8 mouse cellular contexts compared by ENCODE assay signal in genomic region chr3:159840817-159841390, GRCm38 (mm10). TPM values are rescaled to one million over a fixed set of nuclear protein-coding genes. Genes with fewer than 3 reads are reported as not detected.
DNase-seq lines count a peak whose midpoint lies in the region; ATAC-seq and TF ChIP-seq lines count a peak whose summit lies in the region.

No protein-coding gene starts in this region.

- no peak for TF ChIP-seq POLR2A in bone marrow macrophage, adult 2 months (IDR thresholded peaks at IDR 0.05; ENCODE audit: borderline replicate concordance, low read depth, low read length)
- no peak for TF ChIP-seq POLR2A in heart, adult 2 months (IDR thresholded peaks at IDR 0.05; ENCODE audit: insufficient read depth, low read depth, low read length)
- peak; percentile 8 for TF ChIP-seq POLR2A in myocyte (IDR thresholded peaks at IDR 0.05; ENCODE audit: insufficient read length, low read depth)

- peaks cover 3% of the 10 kb centered on the region; the same call in 1 of the 2 replicates for H3K36me3 ChIP-seq in heart, adult 2 months (ENCODE audit: control insufficient read depth, insufficient read depth, low read length)
- H3K36me3 ChIP-seq in intestine, embryonic 16.5 days (ENCODE audit: control insufficient read depth, insufficient read depth, low read length): no peaks in the 10 kb centered on the region
- H3K36me3 ChIP-seq in liver, embryonic 14.5 days (replicated peaks; ENCODE audit: control insufficient read depth, insufficient read depth, low read depth): no peaks in the 10 kb centered on the region
- H3K36me3 ChIP-seq in myocyte (ENCODE audit: control insufficient read depth, insufficient read depth): no peaks in the 10 kb centered on the region

- peak overlapping the region; percentile 89 for H3K4me2 ChIP-seq in intestine, embryonic 16.5 days (ENCODE audit: low read depth, low read length)
- peak overlapping the region; percentile 79 for H3K4me2 ChIP-seq in liver, embryonic 14.5 days (ENCODE audit: low read depth)
- peak overlapping the region; percentile 74 for H3K4me2 ChIP-seq in myocyte (ENCODE audit: low read depth)

- H3K9ac ChIP-seq in heart, adult 2 months (ENCODE audit: low read depth, low read length): peak overlapping the region; percentile 62
- peak overlapping the region; percentile 78 for H3K9ac ChIP-seq in intestine, embryonic 16.5 days (ENCODE audit: low read depth, low read length)
- H3K9ac ChIP-seq in liver, embryonic 14.5 days (replicated peaks): no peak overlapping the region; the same call in 1 of the 2 replicates

- no peaks in the 10 kb centered on the region for H3K27me3 ChIP-seq in heart, adult 2 months (ENCODE audit: control insufficient read depth, insufficient read depth, low read length)
- no peaks in the 10 kb centered on the region for H3K27me3 ChIP-seq in intestine, embryonic 16.5 days (replicated peaks; ENCODE audit: control insufficient read depth, insufficient read depth, low read length)
- H3K27me3 ChIP-seq in liver, embryonic 14.5 days (ENCODE audit: control insufficient read depth, insufficient read depth, low read length): no peaks in the 10 kb centered on the region; the same call in 1 of the 2 replicates
- H3K27me3 ChIP-seq in myocyte (ENCODE audit: control insufficient read depth, insufficient read depth, insufficient read length): no peaks in the 10 kb centered on the region

- peak; percentile 12 to 18 for DNase-seq in layer of hippocampus, postnatal 10 days (ENCODE audit: low spot score in 2 of 2)
- DNase-seq in layer of hippocampus, adult 18-20 months (ENCODE audit: low spot score in 2 of 2): no peak
- DNase-seq in heart, adult 2 months: peak; percentile 36 to 55
- no peak for DNase-seq in liver, embryonic 14.5 days (ENCODE audit: low read depth in 3 of 3, low spot score in 3 of 3)
- DNase-seq in urinary bladder, adult 2 months (ENCODE audit: low spot score): peak; percentile 37

- WGBS in heart, adult 2 months: 3% methylated on average over 11 of the region's 12 CpGs
- WGBS in intestine, embryonic 16.5 days: under 1% methylated on average over 12 of the region's 12 CpGs
- WGBS in liver, embryonic 14.5 days (ENCODE audit: insufficient replicate concordance): 2% methylated on average over 12 of the region's 12 CpGs

- peak overlapping the region; percentile 51 for H3ac ChIP-seq in myocyte (ENCODE audit: control insufficient read depth, insufficient read length)

- TF ChIP-seq CTCF in bone marrow macrophage, adult 2 months (IDR thresholded peaks at IDR 0.05; ENCODE audit: low read depth, low read length): no peak
- TF ChIP-seq CTCF in heart, adult 2 months (IDR thresholded peaks at IDR 0.05): no peak
- no peak for TF ChIP-seq CTCF in liver, embryonic 14.5 days (IDR thresholded peaks at IDR 0.05; ENCODE audit: low read depth)

- no peaks in the 10 kb centered on the region for H3K79me2 ChIP-seq in heart, adult 2 months (replicated peaks; ENCODE audit: control insufficient read depth, insufficient read depth, low read length)
- H3K79me2 ChIP-seq in myocyte (ENCODE audit: control insufficient read depth, insufficient read depth): peaks cover 70% of the 10 kb centered on the region

- intact Hi-C loops in heart, adult 2 months (cut with DNase I): loop anchor here (2.0 kb wide), 1 partner anchor 44 kb away; no protein-coding TSS in a partner anchor

- no peaks in the 10 kb centered on the region for H3K9me3 ChIP-seq in intestine, embryonic 16.5 days (ENCODE audit: control insufficient read depth, low read length)
- no peaks in the 10 kb centered on the region for H3K9me3 ChIP-seq in liver, embryonic 14.5 days (ENCODE audit: control insufficient read depth, low read length)

- H3K27ac ChIP-seq in bone marrow macrophage, adult 2 months (ENCODE audit: insufficient read depth, low read depth, low read length): peak overlapping the region; percentile 83; the same call in 1 of the 2 replicates
- H3K27ac ChIP-seq in heart, adult 2 months: peak overlapping the region; percentile 85
- peak overlapping the region; percentile 80 for H3K27ac ChIP-seq in intestine, embryonic 16.5 days (ENCODE audit: low read length)
- H3K27ac ChIP-seq in liver, embryonic 14.5 days: no peak overlapping the region

- H3K4me1 ChIP-seq in bone marrow macrophage, adult 2 months (ENCODE audit: control insufficient read depth, insufficient read depth, low read length): peaks cover 10% of the 10 kb centered on the region
- H3K4me1 ChIP-seq in heart, adult 2 months (ENCODE audit: control insufficient read depth, insufficient read depth, low read length): no peaks in the 10 kb centered on the region
- H3K4me1 ChIP-seq in intestine, embryonic 16.5 days (ENCODE audit: control insufficient read depth, insufficient read depth, low read length): peaks cover 12% of the 10 kb centered on the region
- peaks cover 0 to 4% of the 10 kb centered on the region in 2 experiments; a peak in 1 of 4 replicates for H3K4me1 ChIP-seq in liver, embryonic 14.5 days (replicated peaks; ENCODE audit: control insufficient read depth in 2 of 2, insufficient read depth in 2 of 2, low read length in 1 of 2)

- peak overlapping the region; percentile 85 for H3K4me3 ChIP-seq in bone marrow macrophage, adult 2 months (ENCODE audit: insufficient read depth, low read length)
- H3K4me3 ChIP-seq in heart, adult 2 months: peak overlapping the region; percentile 76
- H3K4me3 ChIP-seq in intestine, embryonic 16.5 days (ENCODE audit: low read length): peak overlapping the region; percentile 75
- peak overlapping the region; percentile 60 to 67 for H3K4me3 ChIP-seq in liver, embryonic 14.5 days (ENCODE audit: insufficient read depth in 1 of 2, low read depth in 2 of 2, low read length in 2 of 2)
- peak overlapping the region; percentile 96 for H3K4me3 ChIP-seq in myocyte

- ATAC-seq in intestine, embryonic 16.5 days: peak; percentile 30
- ATAC-seq in liver, embryonic 14.5 days (ENCODE audit: insufficient read depth): peak; percentile 7; the same call in 1 of the 2 replicates

- TF ChIP-seq EP300 in heart, adult 2 months (IDR thresholded peaks at IDR 0.05; ENCODE audit: insufficient read depth, low read depth, low read length): no peak
- TF ChIP-seq EP300 in liver, embryonic 14.5 days (IDR thresholded peaks at IDR 0.05; ENCODE audit: low read depth): no peak

TF ChIP-seq in myocyte, 11 proteins besides CTCF, POLR2A, EP300 and RAD21:
- TF ChIP-seq POLR2AphosphoS2 (IDR thresholded peaks at IDR 0.05; ENCODE audit: insufficient read length, low read depth): no peak

RNA-seq across cellular contexts. Expression of gene Wls, which starts 1.4 kb away (rescaled TPM):
- 10 to 100 TPM; 21.6 to 25.0 TPM for total RNA-seq in layer of hippocampus, postnatal 10 days (2021)
- total RNA-seq in layer of hippocampus, adult 18-20 months (2021): 10 to 100 TPM; 21.3 to 25.4 TPM
- 65.0 and 70.2 TPM in 2 replicates for polyA plus RNA-seq in bone marrow macrophage, adult 2 months (2012; ENCODE audit: insufficient read depth, insufficient read length, missing spikeins)
- 10 to 100 TPM; 37.7 to 39.0 TPM for total RNA-seq in heart, adult 2 months (2021)
- polyA plus RNA-seq in heart, adult 2 months (2012; rRNA removed): 26.2 and 53.5 TPM in 2 replicates
- polyA plus RNA-seq in intestine, embryonic 16.5 days (2015; fragmentation: Nextera tagmentation; extraction: Ambion mirVana): 67.2 and 73.2 TPM in 2 replicates
- 2.2 and 3.0 TPM in 2 replicates for polyA plus RNA-seq in liver, embryonic 14.5 days (2012; rRNA removed)
- 6.7 and 6.9 TPM in 2 replicates for polyA plus RNA-seq in liver, embryonic 14.5 days (2014; fragmentation: Nextera tagmentation; extraction: Ambion mirVana)
- 187 TPM for polyA plus RNA-seq in myocyte (2012; fragmentation: generic; extraction: Trizol)
- polyA plus RNA-seq in urinary bladder, adult 2 months (2012; rRNA removed): 129 and 132 TPM in 2 replicates

Comparison
In these comparisons a context has a peak if more than half of its experiments do, and no peak if none do; other contexts are left out.
1. DNase-seq: peak in layer of hippocampus, postnatal 10 days (2 of 2), heart, adult 2 months (2 of 2) and urinary bladder, adult 2 months (single experiment); none in layer of hippocampus, adult 18-20 months (0 of 2) and liver, embryonic 14.5 days (0 of 3).
2. Peak in every context shown above with its lines, with median percentiles within 50 percentile points of each other: H3K4me3 ChIP-seq and H3K4me2 ChIP-seq.